Mouse (Mus musculus) bone marrow, adult 2 months (tissue): ENCODE results near the gene Tmem63a. TPM values are rescaled to one million over a fixed set of nuclear protein-coding genes. Genes with fewer than 3 reads are reported as not detected.

Source experiments
- H3K27ac ChIP-seq: fragments of 200-500 bp; 2 replicates; pipeline ENCODE4 v1.5.1; 2012; ENCODE audit warnings: low read depth, mild to moderate bottlenecking, control low read depth, inconsistent platforms, low read length; ENCODE audit not compliant: control insufficient read depth, poor library complexity, insufficient read depth
- H3K4me1 ChIP-seq: fragments of 200-500 bp; 2 replicates; pipeline ENCODE4 v1.6.1; 2011; ENCODE audit warnings: low read length; ENCODE audit not compliant: control insufficient read depth, insufficient read depth
- H3K4me3 ChIP-seq: fragments of 200-500 bp; replicated peaks from 2 replicates; pipeline ENCODE3; 2011; ENCODE audit warnings: mild to moderate bottlenecking, low read depth, low read length, control low read depth; ENCODE audit not compliant: control insufficient read depth
- CTCF ChIP-seq: fragments of 200-500 bp; IDR thresholded peaks from 2 replicates; pipeline ENCODE4 v1.5.1; 2011; ENCODE audit warnings: low read length, control low read depth; ENCODE audit not compliant: control insufficient read depth, insufficient read depth
- POLR2A ChIP-seq: fragments of 200-500 bp; IDR thresholded peaks from 2 replicates; pipeline ENCODE4 v1.6.1; 2011; ENCODE audit warnings: low read depth, mild to moderate bottlenecking, control low read depth, low read length, borderline replicate concordance; ENCODE audit not compliant: control insufficient read depth
- whole genome bisulfite sequencing: fragments of 180-500 bp; shearing (Covaris S2); methylation state at CpG from one replicate; pipeline ENCODE4 v1.1.7; 2018; 5-methylcytosine and 5-hydroxymethylcytosine counted together
- polyA plus RNA-seq: library from polyadenylated mRNA; stranded (reverse); fragments of >200 nt; gene quantifications from 2 replicates; pipeline ENCODE4 v1.2.4, GENCODE M21; 2011; ENCODE audit warnings: low replicate concordance; ENCODE audit not compliant: missing spikeins, insufficient read depth, insufficient read length

The Tmem63a gene
- polyA plus RNA-seq, 1 experiment = 32.8 TPM

DNA sequence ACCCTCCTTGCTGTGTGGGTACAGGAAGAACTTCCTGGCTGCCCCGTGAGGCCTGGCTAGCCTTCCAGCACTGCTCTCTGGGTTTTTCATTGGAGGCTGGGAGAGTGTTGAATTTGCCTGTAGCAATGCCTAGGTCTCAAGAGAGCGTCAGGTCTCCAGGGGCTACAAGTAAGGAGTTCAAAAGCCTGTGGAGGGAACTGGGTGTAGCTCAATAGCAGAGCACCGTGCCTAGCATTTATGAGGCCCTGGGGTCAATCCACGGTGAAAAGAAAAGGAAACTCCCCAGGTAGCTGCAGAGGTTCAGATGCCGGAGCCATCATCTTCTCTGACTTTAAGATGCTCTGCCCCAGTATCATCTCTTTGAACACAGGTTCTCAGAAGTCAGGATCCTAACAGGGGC, 69.5 kb downstream of the Tmem63a start:
- WGBS = 81% methylated on average over 5 of the region's 5 CpGs
- Histone ChIP-seq H3K4me3 (no peak overlapping the region), H3K4me1 (no peaks in the 10 kb centered on the region), H3K27ac (no peak overlapping the region)
- TF ChIP-seq CTCF = no peak
- TF ChIP-seq POLR2A = no peak

DNA sequence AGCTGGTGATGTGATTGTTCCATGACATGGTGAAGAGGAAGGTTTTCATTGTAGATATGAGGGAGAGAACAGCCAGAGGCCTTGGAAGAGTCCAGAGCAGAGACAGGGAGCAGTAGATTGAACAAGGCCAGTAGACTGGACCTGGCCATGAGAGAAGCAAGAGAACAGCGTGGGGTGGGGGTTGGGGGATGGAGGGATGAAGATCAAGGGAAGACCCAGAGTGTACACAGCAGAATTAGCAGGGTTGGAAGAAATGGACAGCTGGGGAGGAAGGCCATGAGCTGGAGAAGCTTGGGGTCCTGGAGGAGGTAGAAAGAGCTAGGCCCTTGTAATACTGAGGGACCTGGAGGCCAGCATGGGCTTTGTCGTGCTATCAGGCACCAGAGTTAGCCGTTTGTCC, 70.3 kb downstream of the Tmem63a start:
- TF ChIP-seq POLR2A (no peak), CTCF (no peak)
- Histone ChIP-seq H3K4me1 (no peaks in the 10 kb centered on the region), H3K4me3 (no peak overlapping the region), H3K27ac (no peak overlapping the region)
- WGBS = 86% methylated on average over 3 of the region's 3 CpGs

DNA sequence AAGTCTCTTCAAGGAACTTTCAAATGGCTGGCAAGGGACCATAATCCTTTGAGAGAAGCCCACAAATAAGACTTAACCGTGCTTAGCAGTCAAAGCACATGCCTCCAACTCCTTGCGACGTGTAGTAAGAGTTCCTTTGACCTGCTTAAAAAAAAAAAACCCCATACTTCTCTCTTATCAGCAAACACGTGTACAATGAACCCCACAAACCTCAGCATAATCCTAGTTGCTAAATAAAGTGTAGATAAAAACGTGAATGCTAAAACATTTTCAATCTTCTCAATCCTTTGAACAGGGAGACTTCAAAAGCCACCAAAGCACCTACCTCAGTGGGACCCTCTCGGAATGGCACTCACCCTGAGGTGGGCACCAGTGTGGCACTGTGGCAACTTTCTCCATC, 71.3 kb downstream of the Tmem63a start:
- 33% methylated on average over 6 of the region's 6 CpGs for WGBS

DNA sequence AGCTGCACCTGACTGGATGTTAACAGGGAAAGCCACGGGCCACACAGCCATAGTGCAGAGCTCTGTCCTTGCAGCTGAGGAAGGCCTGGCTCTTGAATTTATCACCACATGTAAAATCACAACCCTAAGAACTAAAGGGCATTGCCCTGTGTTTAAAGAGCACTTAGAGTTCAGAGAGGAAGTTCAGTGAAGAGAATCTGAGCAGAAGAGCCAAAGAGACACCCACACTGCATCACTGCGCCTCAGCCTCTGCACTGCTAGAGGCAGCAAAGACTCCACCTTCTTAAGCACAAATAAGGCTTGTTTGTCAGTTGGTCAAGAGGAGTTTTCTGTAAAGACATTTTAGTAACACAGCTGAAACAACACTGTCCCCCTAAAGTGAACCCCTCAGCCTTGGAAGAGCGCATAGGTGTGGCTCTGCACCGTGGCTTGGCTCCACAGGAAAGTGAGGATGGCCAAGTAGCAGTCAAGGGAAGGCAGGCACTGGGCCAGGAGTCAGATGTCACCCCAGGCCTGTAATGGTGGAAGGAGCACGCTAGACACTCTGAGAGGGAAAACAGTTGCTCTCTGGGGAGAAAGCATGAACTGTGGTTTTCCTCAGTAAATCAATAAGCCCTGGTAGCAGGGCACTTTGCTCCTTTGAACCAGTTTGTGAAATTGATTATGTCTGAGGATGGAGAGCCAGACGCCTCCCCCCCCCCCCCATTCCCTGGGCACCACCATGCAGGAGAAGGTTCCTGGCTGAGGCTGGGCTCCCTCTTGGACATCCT, 72.8 kb downstream of the Tmem63a start:
- Histone ChIP-seq H3K27ac (peak overlapping the region; percentile 23; the same call in 1 of the 2 replicates), H3K4me3 (no peak overlapping the region), H3K4me1 (no peaks in the 10 kb centered on the region)
- 71% methylated on average over 6 of the region's 6 CpGs for WGBS
- TF ChIP-seq CTCF (no peak), POLR2A (no peak)

More for the DNA sequence above, 71.3 kb downstream of the Tmem63a start:
- no peaks in the 10 kb centered on the region for H3K4me1 ChIP-seq
- H3K27ac ChIP-seq = no peak overlapping the region
- H3K4me3 ChIP-seq = no peak overlapping the region
- TF ChIP-seq POLR2A (no peak), CTCF (no peak)

DNA sequence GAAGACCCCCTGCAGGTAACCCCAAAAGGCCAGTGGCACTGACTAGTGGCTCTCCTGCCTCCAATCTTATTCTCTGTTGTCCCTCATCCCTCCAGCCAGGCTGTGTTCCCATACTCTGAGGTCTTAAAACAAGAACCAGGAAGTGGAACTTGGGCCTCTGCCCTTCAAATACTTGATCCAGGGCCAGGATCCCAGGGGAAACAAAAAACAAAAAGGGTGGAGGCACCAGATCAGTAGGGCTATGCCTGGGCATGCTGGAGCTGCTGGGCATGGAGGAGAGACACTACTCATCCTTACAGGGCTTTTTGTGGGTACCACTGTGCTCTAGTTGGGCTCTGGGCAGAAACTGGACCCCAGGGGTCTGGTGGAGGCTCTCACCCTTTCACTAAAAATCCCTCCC, 73.4 kb downstream of the Tmem63a start:
- Histone ChIP-seq H3K27ac (peak overlapping the region; percentile 23; the same call in 1 of the 2 replicates), H3K4me3 (no peak overlapping the region), H3K4me1 (no peaks in the 10 kb centered on the region)
- TF ChIP-seq POLR2A = no peak
- no peak for TF ChIP-seq CTCF

DNA sequence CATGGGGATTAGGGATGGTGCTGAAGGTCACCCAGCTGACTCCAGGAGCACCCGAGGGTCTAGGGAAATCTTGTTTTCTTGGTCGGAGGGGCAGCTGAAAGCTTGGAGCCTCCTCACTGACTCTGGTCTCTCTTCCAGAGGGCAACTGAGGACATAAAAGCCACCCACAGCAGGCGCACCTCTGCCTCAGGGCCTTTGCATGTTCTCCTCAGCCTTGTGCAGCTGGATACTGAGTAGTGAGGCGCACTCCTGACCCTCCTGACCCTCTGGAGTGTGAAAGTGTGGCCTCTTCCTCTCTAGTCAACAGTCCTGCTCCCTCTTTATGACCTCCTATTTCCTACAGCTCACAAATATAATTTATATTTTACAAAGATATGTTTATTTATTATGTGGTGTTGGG, 73.9 kb downstream of the Tmem63a start:
- no peak overlapping the region for H3K4me3 ChIP-seq
- TF ChIP-seq POLR2A (no peak), CTCF (no peak)
- peak overlapping the region; percentile 18; the same call in 1 of the 2 replicates for H3K27ac ChIP-seq
- H3K4me1 ChIP-seq = no peaks in the 10 kb centered on the region
- WGBS = 82% methylated on average over 4 of the region's 4 CpGs

DNA sequence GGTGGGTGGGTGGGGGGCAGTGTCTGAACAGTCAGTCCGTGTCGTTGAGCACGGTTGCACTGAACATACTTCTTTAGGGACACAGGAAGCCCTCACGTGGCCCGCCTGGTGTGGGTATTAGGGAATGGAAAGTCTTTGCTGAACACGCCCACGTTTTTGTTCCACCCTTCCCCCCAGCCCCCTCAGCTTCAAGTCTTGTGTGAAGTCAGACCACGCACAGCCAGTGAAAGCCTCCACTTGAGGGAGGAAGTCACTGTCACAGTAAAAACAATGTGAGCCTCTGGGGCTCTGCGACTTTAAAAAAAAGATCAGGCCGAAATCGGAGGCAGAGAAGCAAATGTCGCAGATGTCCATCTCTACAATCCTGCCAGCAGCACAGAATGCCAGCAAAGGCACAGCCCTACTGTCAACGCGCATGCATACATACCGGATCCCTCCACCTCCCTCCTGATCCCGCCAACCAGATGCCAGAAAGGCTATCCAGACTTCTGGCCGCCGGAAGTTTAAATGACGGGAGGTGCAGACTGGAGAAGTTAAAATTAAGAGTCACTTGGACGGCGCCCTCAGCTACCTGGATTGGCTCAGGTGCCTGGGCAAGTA, 74.5 kb downstream of the Tmem63a start:
- TF ChIP-seq POLR2A (no peak), CTCF (no peak)
- under 1% methylated on average over 21 of the region's 21 CpGs for WGBS
- Histone ChIP-seq H3K4me3 (peak overlapping the region; percentile 71), H3K4me1 (no peaks in the 10 kb centered on the region), H3K27ac (peak overlapping the region; percentile 73)

DNA sequence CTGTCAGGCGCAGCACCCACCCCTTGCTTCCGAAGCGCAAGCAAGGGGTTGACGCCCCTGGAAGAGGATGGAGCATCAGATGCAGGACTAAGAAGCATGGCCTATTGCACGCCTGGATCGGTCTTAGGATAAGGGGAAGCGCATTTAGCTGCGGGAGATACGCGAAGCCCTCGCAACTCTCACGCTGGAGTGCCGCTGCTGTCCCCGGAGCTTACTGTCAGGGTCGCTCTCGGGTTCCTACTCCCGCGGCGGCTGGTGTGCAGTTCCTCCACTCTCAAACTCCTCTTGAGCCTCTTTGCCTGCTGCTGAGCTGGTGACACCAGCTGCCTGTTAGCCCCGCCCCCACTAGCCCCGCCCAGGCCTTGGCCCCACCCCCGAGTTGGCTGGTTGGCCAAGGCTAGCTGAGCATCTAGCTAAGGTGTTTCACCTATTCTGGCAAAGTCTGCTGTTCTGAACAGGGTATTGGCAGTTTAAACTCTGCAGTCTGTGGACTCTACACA, 75.1 kb downstream of the Tmem63a start:
- Histone ChIP-seq H3K4me1 (no peaks in the 10 kb centered on the region), H3K27ac (peak overlapping the region; percentile 55), H3K4me3 (peak overlapping the region; percentile 72)
- TF ChIP-seq CTCF (no peak), POLR2A (peak; percentile 76)
- 1% methylated on average over 22 of the region's 22 CpGs for WGBS
